Mouse (Mus musculus): ENCODE results near the gene Dmrta1. TPM values are rescaled to one million over a fixed set of nuclear protein-coding genes. Genes with fewer than 3 reads are reported as not detected.
"Not testable (repeated sequence)": the region's sequence is repeated elsewhere in the genome, so short reads cannot be mapped to it uniquely, and the experiment has no call there.

Gene Dmrta1
- polyA plus RNA-seq, 1 experiment from 2014 or later: 0.53 TPM

DNA sequence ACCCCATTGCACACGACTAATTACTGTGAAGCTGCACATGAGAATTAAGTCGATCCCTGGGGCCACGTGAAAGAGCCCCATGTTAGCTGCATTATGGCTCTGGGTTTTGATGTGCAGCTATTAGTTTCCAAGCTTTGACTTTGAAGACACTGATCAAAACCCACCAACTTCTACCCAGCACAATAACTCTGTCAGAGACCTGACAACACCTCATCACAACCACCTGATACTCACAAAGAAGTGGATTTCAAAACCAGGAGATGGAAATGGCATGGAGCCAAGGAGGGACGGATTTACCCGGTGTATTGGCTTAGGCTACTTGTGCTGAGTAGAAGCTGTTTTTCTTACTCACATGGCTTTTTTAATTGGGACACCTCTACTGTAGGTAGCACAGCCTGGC is 523 bp upstream of the Dmrta1 start:
- Histone ChIP-seq H3K9ac (no peak overlapping the region), H3K9me3 (no peaks in the 10 kb centered on the region)
- 70% methylated on average over 5 of the region's 5 CpGs for WGBS

DNA sequence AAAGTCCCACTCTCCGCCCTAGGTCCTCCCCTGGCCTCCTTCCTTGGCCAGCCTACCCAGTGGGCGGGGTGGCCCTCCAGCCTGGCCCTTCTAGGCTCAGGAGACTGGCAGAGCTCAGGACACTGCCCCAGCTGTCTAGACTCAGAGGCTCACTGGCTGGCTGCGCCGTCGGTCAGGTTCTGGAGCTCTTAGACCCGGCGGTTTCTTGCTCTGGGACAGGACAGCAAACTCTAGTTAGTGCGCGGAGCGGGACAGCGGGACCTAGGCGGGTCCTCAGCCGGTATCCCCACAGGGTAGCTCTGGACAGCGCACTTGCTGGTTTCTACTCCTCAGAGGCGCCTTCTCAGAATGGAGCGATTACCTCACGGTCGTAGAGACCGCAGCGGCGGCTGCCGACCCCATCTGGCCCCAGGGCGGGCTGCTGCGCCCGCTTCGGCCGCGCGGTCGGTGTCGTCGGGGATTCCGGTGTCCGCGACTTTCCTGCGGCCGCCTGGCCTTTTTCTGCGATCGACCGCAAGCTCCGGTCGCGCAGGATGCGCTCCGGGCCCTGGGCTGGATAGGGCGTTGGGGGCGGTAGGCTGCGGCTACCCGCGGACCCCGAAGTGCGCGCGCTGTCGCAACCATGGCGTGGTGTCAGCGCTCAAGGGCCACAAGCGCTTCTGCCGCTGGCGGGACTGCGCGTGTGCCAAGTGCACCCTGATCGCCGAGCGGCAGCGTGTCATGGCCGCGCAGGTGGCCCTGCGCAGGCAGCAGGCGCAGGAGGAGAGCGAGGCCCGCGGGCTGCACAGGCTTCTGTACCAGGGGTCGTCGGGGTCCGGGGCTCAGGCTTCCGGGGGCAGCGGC is 8.9 kb downstream of the Dmrta1 start:
- under 1% methylated on average over 78 of the region's 78 CpGs for whole genome bisulfite sequencing
- peak; percentile 79 for ATAC-seq (ENCODE audit: insufficient number of reproducible peaks, insufficient read depth, low FRiP score, low TSS enrichment, low read depth)
- no peaks in the 10 kb centered on the region for H3K9me3 ChIP-seq
- peak overlapping the region; percentile 93 for H3K4me2 ChIP-seq
- no peak overlapping the region; the same call in 1 of the 2 replicates for H3K27ac ChIP-seq
- no peaks in the 10 kb centered on the region for H3K36me3 ChIP-seq
- H3K4me1 ChIP-seq: peaks cover 14% of the 10 kb centered on the region
- peak overlapping the region; percentile 55 for H3K4me3 ChIP-seq
- H3K9ac ChIP-seq: peak overlapping the region; percentile 69
- H3K27me3 ChIP-seq: peaks cover 57% of the 10 kb centered on the region

More for the DNA sequence above, 523 bp upstream of the Dmrta1 start:
- Histone ChIP-seq H3K27ac (no peak overlapping the region), H3K4me1 (no peaks in the 10 kb centered on the region; the same call in 1 of the 2 replicates), H3K4me3 (no peak overlapping the region), H3K27me3 (no peaks in the 10 kb centered on the region), H3K36me3 (no peaks in the 10 kb centered on the region), H3K4me2 (no peak overlapping the region)
- no peak for ATAC-seq (ENCODE audit: insufficient number of reproducible peaks, insufficient read depth, low FRiP score, low TSS enrichment, low read depth)

DNA sequence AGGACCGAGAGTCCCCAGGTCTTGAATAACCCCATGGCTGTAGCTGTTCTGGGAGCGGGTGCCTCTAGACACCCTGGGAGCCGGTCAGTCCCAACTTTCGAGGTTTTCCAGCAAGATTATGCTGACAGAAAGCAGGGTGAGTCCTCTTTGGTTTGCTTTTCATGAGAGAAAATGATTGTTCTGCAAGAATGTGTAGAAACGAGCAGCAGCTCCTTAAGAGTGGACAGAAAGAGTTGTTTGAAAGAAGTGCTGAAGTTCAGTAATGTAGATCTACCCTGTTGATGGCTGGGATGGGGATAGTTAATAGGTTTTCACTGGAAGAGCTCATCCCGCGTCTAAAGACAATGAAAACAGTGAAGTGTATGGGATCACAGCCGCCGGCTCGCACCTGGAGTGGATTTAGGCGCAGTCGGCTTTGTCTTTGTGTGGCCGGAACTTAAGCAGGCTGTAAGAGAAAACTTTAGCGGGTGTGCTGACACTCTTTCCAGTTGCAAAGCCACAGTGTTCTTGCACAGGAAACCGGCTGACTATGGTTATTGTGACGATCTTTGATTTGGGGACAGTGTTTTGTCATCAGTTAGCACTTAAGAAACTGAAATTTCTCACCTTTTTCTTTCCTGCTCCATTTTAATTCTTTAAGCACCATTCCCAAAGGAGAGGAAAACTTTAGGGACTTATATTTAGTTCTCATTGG is 9.7 kb downstream of the Dmrta1 start:
- under 1% methylated on average over 16 of the region's 16 CpGs for WGBS
- H3K4me3 ChIP-seq: peak overlapping the region; percentile 55
- H3K27me3 ChIP-seq: peaks cover 57% of the 10 kb centered on the region
- no peaks in the 10 kb centered on the region for H3K36me3 ChIP-seq
- H3K4me2 ChIP-seq: peak overlapping the region; percentile 93
- no peak overlapping the region; the same call in 1 of the 2 replicates for H3K27ac ChIP-seq
- H3K9ac ChIP-seq: peak overlapping the region; percentile 69
- H3K4me1 ChIP-seq: peaks cover 14% of the 10 kb centered on the region
- no peaks in the 10 kb centered on the region for H3K9me3 ChIP-seq
- no peak for ATAC-seq (ENCODE audit: insufficient number of reproducible peaks, insufficient read depth, low FRiP score, low TSS enrichment, low read depth)

DNA sequence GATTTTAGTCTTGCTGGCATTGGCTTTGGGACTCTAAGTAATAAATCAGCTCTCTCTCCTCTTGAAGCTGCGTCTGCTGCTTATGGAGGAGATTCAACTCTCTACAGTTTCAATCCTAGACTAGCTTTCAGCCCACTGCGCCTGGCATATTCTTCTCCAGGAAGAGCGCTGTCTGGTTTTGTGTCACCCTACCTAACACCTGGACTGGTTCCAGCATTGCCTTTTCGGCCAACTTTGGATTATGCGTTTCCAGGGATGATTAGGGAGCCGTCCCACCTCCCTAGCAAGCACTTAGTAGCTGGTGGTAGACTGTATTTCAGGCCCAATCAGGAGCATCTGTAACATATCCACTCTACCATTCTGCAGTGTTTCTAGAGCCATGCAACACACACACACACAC is 12.7 kb downstream of the Dmrta1 start:
- no peak overlapping the region for H3K27ac ChIP-seq
- peaks cover 14% of the 10 kb centered on the region for H3K4me1 ChIP-seq
- no peak for ATAC-seq (ENCODE audit: insufficient number of reproducible peaks, insufficient read depth, low FRiP score, low TSS enrichment, low read depth)
- H3K9me3 ChIP-seq: no peaks in the 10 kb centered on the region
- no peak overlapping the region for H3K9ac ChIP-seq
- H3K4me2 ChIP-seq: no peak overlapping the region
- no peaks in the 10 kb centered on the region for H3K36me3 ChIP-seq
- 76% methylated on average over 6 of the region's 6 CpGs for WGBS
- peaks cover 45% of the 10 kb centered on the region for H3K27me3 ChIP-seq
- H3K4me3 ChIP-seq: no peak overlapping the region

DNA sequence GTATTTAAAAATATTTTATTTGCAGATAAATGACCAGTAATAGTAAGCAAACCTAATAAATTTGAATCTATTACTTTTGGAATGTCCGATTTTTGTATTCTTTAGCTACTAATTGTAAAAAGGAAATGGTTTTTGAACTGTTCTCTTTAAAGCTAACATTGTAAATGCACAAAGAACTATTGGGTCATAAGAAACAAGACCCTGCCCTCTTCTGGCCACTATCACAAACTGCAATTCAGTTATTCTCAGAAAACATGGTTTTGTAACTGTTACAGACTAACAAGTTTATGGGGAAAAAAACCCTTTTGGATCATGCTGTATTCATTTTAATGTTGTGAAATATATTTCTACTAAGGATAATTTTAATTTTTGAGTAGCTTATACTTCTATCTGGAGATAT is 13.5 kb downstream of the Dmrta1 start:
- H3K4me2 ChIP-seq: no peak overlapping the region
- no peaks in the 10 kb centered on the region for H3K9me3 ChIP-seq
- H3K27me3 ChIP-seq: peaks cover 36% of the 10 kb centered on the region
- H3K4me3 ChIP-seq: no peak overlapping the region
- H3K36me3 ChIP-seq: no peaks in the 10 kb centered on the region
- 18% methylated on average over 1 of the region's 1 CpGs for WGBS
- peaks cover 14% of the 10 kb centered on the region for H3K4me1 ChIP-seq
- ATAC-seq (ENCODE audit: insufficient number of reproducible peaks, insufficient read depth, low FRiP score, low TSS enrichment, low read depth): no peak
- H3K27ac ChIP-seq: no peak overlapping the region
- H3K9ac ChIP-seq: no peak overlapping the region

DNA sequence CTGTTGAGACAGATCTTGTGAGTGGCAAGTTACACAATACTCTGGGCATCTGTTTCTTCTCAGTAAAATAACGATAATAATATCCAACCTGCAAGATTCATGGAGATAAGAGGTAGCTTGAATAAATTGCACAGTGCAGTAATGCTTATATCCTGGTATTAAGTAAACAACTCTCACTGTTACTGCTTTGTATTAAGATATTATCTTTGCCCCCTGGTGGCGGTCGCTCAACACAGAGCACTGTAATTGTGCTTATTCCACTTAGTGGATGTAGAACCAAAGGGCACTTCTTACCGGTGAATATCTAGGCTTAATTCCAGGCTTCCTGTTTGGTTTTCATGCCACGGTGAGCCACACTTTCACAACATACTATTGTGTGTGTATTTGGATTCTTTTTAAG is 16.4 kb downstream of the Dmrta1 start:
- 51% methylated on average over 5 of the region's 5 CpGs for WGBS
- no peak overlapping the region for H3K4me3 ChIP-seq
- no peak overlapping the region for H3K27ac ChIP-seq
- no peaks in the 10 kb centered on the region for H3K4me1 ChIP-seq
- H3K27me3 ChIP-seq: peaks cover 12% of the 10 kb centered on the region
- no peaks in the 10 kb centered on the region for H3K36me3 ChIP-seq
- H3K9ac ChIP-seq: no peak overlapping the region
- no peak overlapping the region for H3K4me2 ChIP-seq
- H3K9me3 ChIP-seq: no peaks in the 10 kb centered on the region
- ATAC-seq (ENCODE audit: insufficient number of reproducible peaks, insufficient read depth, low FRiP score, low TSS enrichment, low read depth): no peak

DNA sequence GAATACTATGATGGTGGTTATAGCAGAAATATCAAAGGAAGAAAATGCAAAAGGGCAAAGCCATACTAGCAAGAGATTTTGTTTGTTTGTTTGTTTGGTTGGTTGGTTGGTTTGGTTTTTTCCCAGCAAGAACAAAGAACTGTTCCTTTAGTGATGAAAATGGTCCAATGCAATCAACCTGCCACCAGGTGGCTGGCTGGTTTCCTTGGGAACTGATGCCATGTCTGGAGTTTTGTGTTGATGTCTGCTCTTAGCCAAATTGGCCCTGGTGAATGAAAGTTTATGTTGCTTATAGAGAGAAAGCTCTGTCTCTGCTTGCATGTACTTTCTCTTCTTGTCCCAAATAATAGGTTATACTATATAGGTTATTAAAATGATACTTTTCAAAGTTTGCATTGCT is 18.7 kb downstream of the Dmrta1 start:
- ATAC-seq (ENCODE audit: insufficient number of reproducible peaks, insufficient read depth, low FRiP score, low TSS enrichment, low read depth): no peak
- Histone ChIP-seq H3K27me3 (no peaks in the 10 kb centered on the region), H3K9me3 (no peaks in the 10 kb centered on the region), H3K27ac (no peak overlapping the region), H3K4me3 (no peak overlapping the region), H3K9ac (no peak overlapping the region), H3K4me2 (no peak overlapping the region), H3K36me3 (no peaks in the 10 kb centered on the region), H3K4me1 (no peaks in the 10 kb centered on the region)

DNA sequence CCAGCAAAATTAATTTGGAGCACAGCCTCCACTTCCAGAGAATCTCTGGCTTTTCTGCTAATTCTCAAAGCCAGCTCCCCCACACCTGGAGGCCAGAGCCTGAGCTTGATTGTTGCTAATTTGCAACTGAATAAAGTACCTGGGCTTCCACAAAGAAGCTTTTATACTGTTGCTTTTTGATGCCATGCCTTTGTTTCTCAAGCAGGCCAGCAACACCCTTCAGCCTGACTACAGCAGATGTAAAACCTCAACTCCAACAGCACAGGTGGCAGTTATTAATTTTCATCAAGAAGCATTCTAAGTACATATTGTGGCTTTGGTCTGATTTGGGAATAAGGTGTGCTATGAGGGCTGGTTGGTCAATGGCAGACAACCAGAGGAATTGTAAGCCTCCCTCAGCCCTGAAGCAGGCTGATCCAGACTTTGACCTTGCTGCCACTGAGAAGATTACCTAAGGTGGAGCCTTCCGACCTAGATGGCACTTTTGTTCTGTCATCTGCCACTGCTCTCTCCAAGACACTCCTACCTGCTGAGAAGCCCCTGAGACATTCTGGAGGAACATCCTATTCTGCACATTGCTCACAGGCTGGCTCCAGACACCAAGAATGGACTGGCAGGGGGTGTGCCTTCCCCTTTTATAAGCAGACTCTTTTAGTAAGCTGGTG is 44.4 kb downstream of the Dmrta1 start:
- H3K4me2 ChIP-seq; H3K9ac ChIP-seq; H3K36me3 ChIP-seq; ATAC-seq (ENCODE audit: insufficient number of reproducible peaks, insufficient read depth, low FRiP score, low TSS enrichment, low read depth); H3K9me3 ChIP-seq; H3K27ac ChIP-seq; H3K4me1 ChIP-seq; H3K27me3 ChIP-seq; H3K4me3 ChIP-seq: not testable (repeated sequence)
- WGBS: 86% methylated on average over 1 of the region's 1 CpGs

All from embryonic facial prominence, embryonic 13.5 days (tissue).